Mouse (Mus musculus): ENCODE results near the gene Pkd1. TPM values are rescaled to one million over a fixed set of nuclear protein-coding genes. Genes with fewer than 3 reads are reported as not detected.

The Pkd1 gene
- polyA plus RNA-seq, 1 experiment from 2014 or later, result 11.9 TPM

DNA sequence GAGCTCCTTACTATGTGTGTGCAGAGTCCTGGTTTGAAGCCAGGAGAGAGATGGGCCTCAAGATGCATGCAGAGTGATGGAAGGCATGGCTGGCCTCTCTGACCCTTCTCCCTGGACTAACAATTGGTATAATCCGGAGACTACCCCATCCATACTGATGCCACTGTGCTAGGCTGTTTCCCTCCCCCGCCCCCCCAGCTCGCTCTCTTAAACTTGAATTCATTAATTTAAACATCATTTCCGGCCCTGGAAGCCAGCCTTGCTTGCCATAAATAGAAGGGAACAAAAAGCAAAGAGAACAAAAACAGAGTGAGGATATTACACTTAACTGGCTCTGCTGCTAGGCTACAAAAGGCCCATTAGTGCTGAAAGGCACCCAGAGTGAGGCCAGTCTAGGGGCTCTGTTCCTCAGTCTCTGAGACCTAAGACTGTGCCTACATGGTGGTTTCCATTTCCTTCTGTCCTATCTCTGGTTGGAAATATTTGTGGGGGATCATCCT is 9.0 kb downstream of the Pkd1 start:
- Histone ChIP-seq H3K4me1 (peaks cover 22% of the 10 kb centered on the region), H3K4me3 (no peak overlapping the region), H3K4me2 (peak overlapping the region; percentile 33), H3K36me3 (ENCODE audit: poor library complexity, severe bottlenecking) (0 out of 2 replicates have a peak, but pooled peaks cover 5% of the 10 kb centered on the region), H3K27me3 (no peaks in the 10 kb centered on the region), H3K27ac (peak overlapping the region; percentile 87), H3K9ac (peak overlapping the region; percentile 37), H3K9me3 (replicated peaks) (no peaks in the 10 kb centered on the region)
- WGBS, result 18% methylated on average over 4 of the region's 4 CpGs
- ATAC-seq, result peak; percentile 62

- WGBS, result 40% methylated on average over 3 of the region's 3 CpGs
Measured at GRCm38 (mm10) chr17:24559146-24559545, 9.5 kb downstream of the Pkd1 start.

DNA sequence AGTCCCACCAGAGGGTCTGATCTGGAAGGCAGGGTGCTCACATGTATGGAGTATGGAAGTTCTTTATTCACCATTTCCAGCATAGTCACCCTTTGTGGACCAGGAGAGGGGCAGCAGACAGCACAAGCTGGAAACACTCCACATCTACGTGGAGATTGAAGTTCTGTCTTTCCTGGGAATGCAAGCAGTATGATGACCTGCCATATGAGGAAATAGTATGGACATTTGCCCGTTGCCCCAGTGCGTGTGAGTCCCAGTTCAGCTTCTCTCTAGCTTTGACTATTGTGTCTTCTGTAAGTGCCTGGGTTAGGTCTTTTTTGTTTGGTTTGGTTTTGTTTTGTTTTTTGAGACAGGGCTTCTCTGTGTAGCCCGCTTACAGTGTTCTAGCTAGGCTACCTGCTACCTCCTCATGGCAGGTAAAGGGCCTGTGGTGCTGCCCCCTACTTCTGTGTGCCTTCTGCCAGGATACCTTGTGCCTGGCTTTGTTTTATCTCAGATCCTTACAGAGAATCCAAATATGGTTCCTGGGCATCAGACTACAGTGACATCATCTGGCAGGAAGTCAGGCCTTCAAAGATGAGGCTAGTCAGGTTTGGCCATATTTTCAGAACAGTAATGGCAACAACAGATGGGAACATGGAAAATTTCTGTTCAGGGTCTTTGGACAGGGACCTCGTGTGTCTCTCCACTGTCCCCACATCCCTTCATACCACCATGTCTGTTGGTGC is 10.8 kb downstream of the Pkd1 start:
- Histone ChIP-seq H3K9ac (no peak overlapping the region), H3K36me3 (ENCODE audit: poor library complexity, severe bottlenecking) (peaks cover 12% of the 10 kb centered on the region), H3K27ac (no peak overlapping the region), H3K4me1 (peaks cover 22% of the 10 kb centered on the region), H3K4me3 (no peak overlapping the region), H3K4me2 (no peak overlapping the region), H3K27me3 (no peaks in the 10 kb centered on the region), H3K9me3 (replicated peaks) (no peaks in the 10 kb centered on the region)
- 91% methylated on average over 5 of the region's 5 CpGs for WGBS
- ATAC-seq, result no peak

More at GRCm38 (mm10) chr17:24559146-24559545, 9.5 kb downstream of the Pkd1 start:
- Histone ChIP-seq H3K36me3 (ENCODE audit: poor library complexity, severe bottlenecking) (0 out of 2 replicates have a peak, but pooled peaks cover 5% of the 10 kb centered on the region), H3K27ac (peak overlapping the region; percentile 87), H3K4me3 (no peak overlapping the region), H3K4me2 (peak overlapping the region; percentile 33), H3K27me3 (no peaks in the 10 kb centered on the region), H3K9me3 (replicated peaks) (no peaks in the 10 kb centered on the region), H3K4me1 (peaks cover 22% of the 10 kb centered on the region), H3K9ac (peak overlapping the region; percentile 37)
- peak; percentile 57 for ATAC-seq

- H3K4me3 ChIP-seq, result no peak overlapping the region
- no peak overlapping the region for H3K27ac ChIP-seq
- peaks cover 22% of the 10 kb centered on the region for H3K36me3 ChIP-seq (ENCODE audit: poor library complexity, severe bottlenecking)
- WGBS, result 93% methylated on average over 2 of the region's 2 CpGs
- H3K9ac ChIP-seq, result no peak overlapping the region
- H3K4me2 ChIP-seq, result no peak overlapping the region
- peaks cover 22% of the 10 kb centered on the region for H3K4me1 ChIP-seq
- ATAC-seq, result no peak
- H3K27me3 ChIP-seq, result no peaks in the 10 kb centered on the region
- no peaks in the 10 kb centered on the region for H3K9me3 ChIP-seq (replicated peaks)
Measured at GRCm38 (mm10) chr17:24561592-24561991, 12.0 kb downstream of the Pkd1 start.

- no peak overlapping the region for H3K9ac ChIP-seq
- H3K36me3 ChIP-seq (ENCODE audit: poor library complexity, severe bottlenecking), result peaks cover 31% of the 10 kb centered on the region
- H3K4me2 ChIP-seq, result no peak overlapping the region
- H3K27ac ChIP-seq, result no peak overlapping the region
- no peak for ATAC-seq
- H3K4me3 ChIP-seq, result no peak overlapping the region
- 94% methylated on average over 5 of the region's 5 CpGs for WGBS
- H3K4me1 ChIP-seq, result peaks cover 14% of the 10 kb centered on the region
- no peaks in the 10 kb centered on the region for H3K27me3 ChIP-seq
- H3K9me3 ChIP-seq (replicated peaks), result no peaks in the 10 kb centered on the region
Measured at GRCm38 (mm10) chr17:24563638-24564037, 14.0 kb downstream of the Pkd1 start.

- H3K4me2 ChIP-seq, result no peak overlapping the region
- peaks cover 7% of the 10 kb centered on the region for H3K4me1 ChIP-seq
- no peak overlapping the region for H3K27ac ChIP-seq
- no peaks in the 10 kb centered on the region for H3K9me3 ChIP-seq (replicated peaks)
- no peak for ATAC-seq
- no peaks in the 10 kb centered on the region for H3K27me3 ChIP-seq
- no peak overlapping the region for H3K9ac ChIP-seq
- H3K4me3 ChIP-seq, result no peak overlapping the region
- peaks cover 38% of the 10 kb centered on the region for H3K36me3 ChIP-seq (ENCODE audit: poor library complexity, severe bottlenecking)
- WGBS, result 90% methylated on average over 4 of the region's 4 CpGs
Measured at GRCm38 (mm10) chr17:24564422-24564821, 14.8 kb downstream of the Pkd1 start.

DNA sequence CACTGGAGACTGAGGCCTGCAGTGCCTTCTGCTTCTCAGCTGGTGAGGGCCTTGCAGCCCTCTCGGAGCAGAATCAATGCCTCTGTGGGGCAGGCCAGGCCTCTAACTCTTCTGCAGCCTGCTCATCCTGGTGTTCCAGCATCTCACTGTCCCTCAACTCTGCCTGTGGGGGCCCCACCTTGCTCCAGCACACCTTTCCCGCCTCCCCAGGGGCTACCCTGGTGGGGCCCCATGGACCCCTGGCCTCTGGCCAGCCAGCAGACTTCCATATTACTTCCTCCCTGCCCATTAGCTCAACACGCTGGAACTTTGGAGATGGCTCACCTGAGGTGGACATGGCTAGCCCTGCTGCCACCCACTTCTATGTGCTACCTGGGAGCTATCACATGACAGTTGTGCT is 15.5 kb downstream of the Pkd1 start:
- Histone ChIP-seq H3K27ac (no peak overlapping the region), H3K36me3 (ENCODE audit: poor library complexity, severe bottlenecking) (peaks cover 45% of the 10 kb centered on the region), H3K4me1 (peaks cover 4% of the 10 kb centered on the region; the same call in 1 of the 2 replicates), H3K27me3 (no peaks in the 10 kb centered on the region), H3K4me2 (no peak overlapping the region), H3K4me3 (no peak overlapping the region), H3K9me3 (replicated peaks) (no peaks in the 10 kb centered on the region), H3K9ac (no peak overlapping the region)
- ATAC-seq, result no peak
- 92% methylated on average over 3 of the region's 3 CpGs for WGBS

- ATAC-seq, result no peak
- peaks cover 51% of the 10 kb centered on the region for H3K36me3 ChIP-seq (ENCODE audit: poor library complexity, severe bottlenecking)
- WGBS, result 64% methylated on average over 3 of the region's 3 CpGs
Measured at GRCm38 (mm10) chr17:24565792-24566191, 16.2 kb downstream of the Pkd1 start.

DNA sequence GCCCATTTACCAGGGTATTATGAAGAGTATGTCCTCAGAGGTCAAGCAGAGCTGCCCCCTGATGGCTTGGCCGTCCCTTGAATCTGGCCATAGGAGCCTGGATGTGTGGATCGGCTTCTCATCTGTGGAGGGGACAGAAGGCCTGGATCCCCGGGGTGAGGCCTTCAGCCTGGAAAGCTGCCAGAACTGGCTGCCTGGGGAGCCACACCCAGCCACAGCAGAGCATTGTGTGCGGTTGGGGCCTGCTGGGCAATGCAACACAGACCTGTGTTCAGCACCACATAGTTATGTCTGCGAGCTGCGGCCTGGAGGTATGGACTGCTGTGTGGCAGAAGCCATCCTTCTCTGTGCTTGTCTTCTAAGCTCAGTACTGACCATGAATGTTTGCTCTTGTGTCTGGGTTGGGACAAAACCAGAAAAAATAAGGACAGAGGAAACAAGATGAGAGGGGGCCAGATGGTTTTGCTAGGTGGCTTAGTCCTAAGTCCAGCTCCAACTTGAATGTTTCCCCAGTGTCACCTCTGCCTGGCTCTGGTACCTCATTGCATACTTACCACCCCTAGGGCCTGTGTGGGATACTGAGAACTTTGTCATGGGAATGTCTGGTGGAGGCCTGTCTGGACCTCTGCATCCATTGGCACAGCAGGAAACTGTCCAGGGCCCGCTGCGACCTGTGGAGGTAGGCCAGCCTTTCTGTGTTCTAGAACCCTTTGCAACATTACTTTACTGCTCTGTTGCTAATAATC is 17.6 kb downstream of the Pkd1 start:
- H3K27me3 ChIP-seq, result no peaks in the 10 kb centered on the region
- WGBS, result 73% methylated on average over 8 of the region's 8 CpGs
- peak overlapping the region; percentile 31; the same call in 1 of the 2 replicates for H3K9ac ChIP-seq
- H3K9me3 ChIP-seq (replicated peaks), result no peaks in the 10 kb centered on the region
- no peak overlapping the region for H3K4me3 ChIP-seq
- no peak overlapping the region for H3K27ac ChIP-seq
- H3K4me1 ChIP-seq, result peaks cover 4% of the 10 kb centered on the region; the same call in 1 of the 2 replicates
- no peak for ATAC-seq
- no peak overlapping the region for H3K4me2 ChIP-seq
- H3K36me3 ChIP-seq (ENCODE audit: poor library complexity, severe bottlenecking), result peaks cover 64% of the 10 kb centered on the region

More at GRCm38 (mm10) chr17:24565792-24566191, 16.2 kb downstream of the Pkd1 start:
- H3K4me2 ChIP-seq, result no peak overlapping the region
- H3K27ac ChIP-seq, result no peak overlapping the region
- no peaks in the 10 kb centered on the region for H3K27me3 ChIP-seq
- no peak overlapping the region for H3K9ac ChIP-seq
- H3K4me3 ChIP-seq, result no peak overlapping the region
- H3K4me1 ChIP-seq, result peaks cover 4% of the 10 kb centered on the region; the same call in 1 of the 2 replicates
- H3K9me3 ChIP-seq (replicated peaks), result no peaks in the 10 kb centered on the region

GRCm38 (mm10) chr17:24569837-24570236 is 20.2 kb downstream of the Pkd1 start:
- no peak overlapping the region for H3K27ac ChIP-seq
- H3K36me3 ChIP-seq (ENCODE audit: poor library complexity, severe bottlenecking), result peaks cover 89% of the 10 kb centered on the region
- H3K4me2 ChIP-seq, result no peak overlapping the region
- no peak for ATAC-seq
- no peak overlapping the region for H3K9ac ChIP-seq
- no peak overlapping the region for H3K4me3 ChIP-seq
- WGBS, result 84% methylated on average over 4 of the region's 4 CpGs
- peaks cover 4% of the 10 kb centered on the region; the same call in 1 of the 2 replicates for H3K4me1 ChIP-seq
- no peaks in the 10 kb centered on the region for H3K27me3 ChIP-seq
- no peaks in the 10 kb centered on the region for H3K9me3 ChIP-seq (replicated peaks)

- Histone ChIP-seq H3K4me3 (no peak overlapping the region), H3K9ac (no peak overlapping the region), H3K9me3 (replicated peaks) (no peaks in the 10 kb centered on the region), H3K4me1 (no peaks in the 10 kb centered on the region), H3K27me3 (no peaks in the 10 kb centered on the region), H3K36me3 (ENCODE audit: poor library complexity, severe bottlenecking) (peaks cover 90% of the 10 kb centered on the region), H3K27ac (no peak overlapping the region), H3K4me2 (no peak overlapping the region)
- 96% methylated on average over 12 of the region's 12 CpGs for WGBS
- ATAC-seq, result no peak
Measured at GRCm38 (mm10) chr17:24572651-24573245, 23.1 kb downstream of the Pkd1 start.

DNA sequence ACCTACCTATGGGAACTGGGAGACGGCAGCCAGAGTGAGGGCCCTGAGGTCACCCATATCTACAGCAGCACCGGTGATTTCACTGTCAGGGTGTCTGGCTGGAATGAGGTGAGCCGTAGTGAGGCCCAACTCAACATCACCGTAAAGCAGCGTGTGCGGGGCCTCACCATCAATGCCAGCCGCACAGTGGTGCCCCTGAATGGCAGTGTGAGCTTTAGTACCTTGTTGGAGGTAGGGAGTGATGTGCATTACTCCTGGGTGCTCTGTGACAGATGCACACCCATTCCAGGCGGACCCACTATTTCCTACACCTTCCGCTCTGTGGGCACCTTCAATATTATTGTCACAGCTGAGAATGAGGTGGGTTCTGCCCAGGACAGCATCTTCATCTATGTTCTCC is 24.2 kb downstream of the Pkd1 start:
- Histone ChIP-seq H3K36me3 (ENCODE audit: poor library complexity, severe bottlenecking) (peaks cover 95% of the 10 kb centered on the region), H3K27ac (no peak overlapping the region), H3K4me2 (no peak overlapping the region), H3K9me3 (replicated peaks) (no peaks in the 10 kb centered on the region), H3K4me1 (no peaks in the 10 kb centered on the region), H3K27me3 (no peaks in the 10 kb centered on the region), H3K9ac (no peak overlapping the region), H3K4me3 (no peak overlapping the region)
- 98% methylated on average over 9 of the region's 9 CpGs for WGBS
- no peak for ATAC-seq
